20 mouse cellular contexts compared by ENCODE assay signal in the genomic region with DNA sequence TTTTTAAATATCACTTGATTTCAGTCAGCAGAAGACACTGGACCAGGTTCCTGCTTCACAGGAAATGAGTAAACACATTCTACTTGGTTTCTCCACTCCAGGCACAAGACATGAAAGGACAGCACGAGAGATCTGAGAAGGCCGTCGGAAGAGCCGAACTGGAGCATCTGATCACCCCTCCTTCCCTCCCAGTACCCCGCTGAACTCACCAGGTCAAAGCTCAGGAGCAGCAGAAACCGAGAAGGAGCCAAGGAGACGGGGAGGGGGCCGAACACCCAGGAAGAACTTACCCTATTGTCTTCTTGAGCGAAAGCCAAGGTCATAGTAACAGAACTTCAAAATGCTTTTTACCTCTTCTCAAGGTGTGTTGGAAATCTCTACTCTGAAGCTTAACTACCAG. TPM values are rescaled to one million over a fixed set of nuclear protein-coding genes. Genes with fewer than 3 reads are reported as not detected.
DNase-seq lines count a peak whose midpoint lies in the region; ATAC-seq lines count a peak whose summit lies in the region.
"Had no signal": no experiment of that assay in that cellular context is flagged by ENCODE, and none has a peak within 500 bp of the region (broad histone marks: within the 10 kb centered on the region; RNA-seq: fewer than 3 reads in every experiment).

No protein-coding gene starts in this region.

- H3K4me3 ChIP-seq in kidney, embryonic 15.5 days (replicated peaks) = no peak overlapping the region
- no peak overlapping the region for H3K4me3 ChIP-seq in kidney, embryonic 16.5 days (ENCODE audit: low read length)
- no peak overlapping the region for H3K4me3 ChIP-seq in hindbrain, embryonic 16.5 days (ENCODE audit: low read length)
- H3K4me3 ChIP-seq: embryonic facial prominence, embryonic 15.5 days; erythroblast, embryonic 14.5 days; forebrain, embryonic 15.5 days; heart, embryonic 15.5 days; hindbrain, embryonic 13.5 days had no signal

- no peak for ATAC-seq in kidney, embryonic 15.5 days (replicated peaks; ENCODE audit: low FRiP score)
- ATAC-seq in kidney, embryonic 16.5 days (ENCODE audit: low FRiP score, low TSS enrichment) = no peak
- no peak for ATAC-seq in hindbrain, embryonic 16.5 days
- ATAC-seq: forebrain, embryonic 15.5 days had no signal

- no peaks in the 10 kb centered on the region for H3K36me3 ChIP-seq in kidney, embryonic 15.5 days
- H3K36me3 ChIP-seq in kidney, embryonic 16.5 days (ENCODE audit: insufficient read depth, low read length) = no peaks in the 10 kb centered on the region
- H3K36me3 ChIP-seq in hindbrain, embryonic 16.5 days (ENCODE audit: control insufficient read depth, insufficient read depth, low read length) = no peaks in the 10 kb centered on the region
- H3K36me3 ChIP-seq: embryonic facial prominence, embryonic 15.5 days; forebrain, embryonic 15.5 days; heart, embryonic 15.5 days; hindbrain, embryonic 13.5 days had no signal

- no peaks in the 10 kb centered on the region for H3K27me3 ChIP-seq in kidney, embryonic 15.5 days
- H3K27me3 ChIP-seq in kidney, embryonic 16.5 days (ENCODE audit: insufficient read depth, low read length) = no peaks in the 10 kb centered on the region
- no peaks in the 10 kb centered on the region for H3K27me3 ChIP-seq in hindbrain, embryonic 16.5 days (replicated peaks; ENCODE audit: control insufficient read depth, insufficient read depth, low read length)
- H3K27me3 ChIP-seq: embryonic facial prominence, embryonic 15.5 days; forebrain, embryonic 15.5 days; heart, embryonic 15.5 days; hindbrain, embryonic 13.5 days had no signal

- peak; percentile 60 for DNase-seq in kidney, adult 11 months
- peak; percentile 83 for DNase-seq in kidney, adult 9 months
- DNase-seq in kidney, postnatal 36 days = peak; percentile 64 to 76
- DNase-seq: adrenal gland, postnatal 10 days; cerebellum, adult 11 months; cerebellum, adult 8-10 months; cerebellum, postnatal 14 days; embryo, embryonic 11 days; gastrocnemius, postnatal 36 days; heart, adult 18-20 months; heart, postnatal 14 days had no signal

- no peak overlapping the region for H3K27ac ChIP-seq in kidney, embryonic 15.5 days
- H3K27ac ChIP-seq in kidney, embryonic 16.5 days (ENCODE audit: low read length) = no peak overlapping the region
- no peak overlapping the region for H3K27ac ChIP-seq in hindbrain, embryonic 16.5 days (ENCODE audit: low read depth, low read length)
- H3K27ac ChIP-seq: embryonic facial prominence, embryonic 15.5 days; forebrain, embryonic 15.5 days; heart, embryonic 15.5 days; hindbrain, embryonic 13.5 days had no signal

- no peak overlapping the region for H3K4me2 ChIP-seq in kidney, embryonic 15.5 days
- no peak overlapping the region for H3K4me2 ChIP-seq in kidney, embryonic 16.5 days (replicated peaks; ENCODE audit: low read depth, low read length)
- no peak overlapping the region for H3K4me2 ChIP-seq in hindbrain, embryonic 16.5 days (ENCODE audit: low read length)
- H3K4me2 ChIP-seq: embryonic facial prominence, embryonic 15.5 days; forebrain, embryonic 15.5 days; heart, embryonic 11.5 days; heart, embryonic 15.5 days; hindbrain, embryonic 13.5 days had no signal

- WGBS in kidney, embryonic 15.5 days = 70% methylated on average over 9 of the region's 9 CpGs
- 64% methylated on average over 9 of the region's 9 CpGs for WGBS in kidney, embryonic 16.5 days
- 83% methylated on average over 9 of the region's 9 CpGs for WGBS in hindbrain, embryonic 16.5 days

- H3K4me1 ChIP-seq in kidney, embryonic 15.5 days = peaks cover 6% of the 10 kb centered on the region; the same call in 1 of the 2 replicates
- peaks cover 7% of the 10 kb centered on the region; the same call in 1 of the 2 replicates for H3K4me1 ChIP-seq in kidney, embryonic 16.5 days (ENCODE audit: insufficient read depth, low read length)
- no peaks in the 10 kb centered on the region for H3K4me1 ChIP-seq in hindbrain, embryonic 16.5 days (ENCODE audit: control insufficient read depth, insufficient read depth, low read depth, low read length)
- H3K4me1 ChIP-seq: embryonic facial prominence, embryonic 15.5 days; forebrain, embryonic 15.5 days; heart, embryonic 15.5 days; hindbrain, embryonic 13.5 days had no signal

- H3K9ac ChIP-seq in kidney, embryonic 15.5 days = no peak overlapping the region
- H3K9ac ChIP-seq in kidney, embryonic 16.5 days (replicated peaks; ENCODE audit: low read length) = no peak overlapping the region
- H3K9ac ChIP-seq in hindbrain, embryonic 16.5 days (ENCODE audit: low read depth, low read length) = no peak overlapping the region
- H3K9ac ChIP-seq: embryonic facial prominence, embryonic 15.5 days; forebrain, embryonic 15.5 days; heart, embryonic 15.5 days; hindbrain, embryonic 13.5 days had no signal

- H3K9me3 ChIP-seq in kidney, embryonic 15.5 days (replicated peaks) = 0 out of 2 replicates have a peak, but pooled peaks cover 4% of the 10 kb centered on the region
- peaks cover 4% of the 10 kb centered on the region; the same call in 1 of the 2 replicates for H3K9me3 ChIP-seq in kidney, embryonic 16.5 days (ENCODE audit: low read length)
- no peaks in the 10 kb centered on the region for H3K9me3 ChIP-seq in hindbrain, embryonic 16.5 days (ENCODE audit: control insufficient read depth, low read length)
- H3K9me3 ChIP-seq: embryonic facial prominence, embryonic 15.5 days; forebrain, embryonic 15.5 days; heart, embryonic 15.5 days; hindbrain, embryonic 13.5 days had no signal

RNA-seq across cellular contexts. Expression of a gene that starts 39.5 kb away (rescaled TPM):
- 20.1 and 21.7 TPM in 2 replicates for polyA plus RNA-seq in kidney, embryonic 15.5 days (2015; fragmentation: Nextera tagmentation; extraction: Ambion mirVana)
- 21.2 and 25.9 TPM in 2 replicates for polyA plus RNA-seq in kidney, embryonic 16.5 days (2015; fragmentation: Nextera tagmentation; extraction: Ambion mirVana)
- 2.8 and 3.7 TPM in 2 replicates for polyA plus RNA-seq in hindbrain, embryonic 16.5 days (2015; fragmentation: Nextera tagmentation; extraction: Ambion mirVana)
- polyA plus RNA-seq: erythroblast, embryonic 14.5 days had no signal
